Mouse (Mus musculus) heart, postnatal 0 days (tissue): ENCODE results near the gene Rpl23a. TPM values are rescaled to one million over a fixed set of nuclear protein-coding genes. Genes with fewer than 3 reads are reported as not detected.

Experiments
- ATAC-seq: fragments of 200-750 bp; cut with Nextera tagmentation; 2 replicates; pipeline ENCODE4 v1.8.0; 2017; ENCODE audit warnings: low read depth, moderate number of reproducible peaks, moderate library complexity; ENCODE audit not compliant: insufficient read depth
- DNase-seq: peaks from one replicate; pipeline ENCODE4 v3.0.0-alpha.2; 2016; ENCODE audit warnings: low spot score
- H3K27ac ChIP-seq: fragments of 300-500 bp; sonication (generic); 2 replicates; pipeline ENCODE4 v1.5.1; 2014; ENCODE audit warnings: low read depth, mild to moderate bottlenecking
- H3K27me3 ChIP-seq: fragments of 300-500 bp; sonication (generic); 2 replicates; pipeline ENCODE4 v1.6.1; 2014; ENCODE audit warnings: low read length, mixed read lengths; ENCODE audit not compliant: control insufficient read depth, insufficient read depth
- H3K36me3 ChIP-seq: fragments of 300-500 bp; sonication (generic); replicated peaks from 2 replicates; pipeline ENCODE4 v1.6.1; 2014; ENCODE audit warnings: low read length, mixed read lengths; ENCODE audit not compliant: control insufficient read depth, insufficient read depth
- H3K4me1 ChIP-seq: fragments of 300-500 bp; sonication (generic); 2 replicates; pipeline ENCODE4 v1.6.1; 2014; ENCODE audit warnings: antibody characterized with exemption; ENCODE audit not compliant: control insufficient read depth, insufficient read depth
- H3K4me2 ChIP-seq: fragments of 300-500 bp; sonication (generic); 2 replicates; pipeline ENCODE4 v1.6.1; 2014; ENCODE audit warnings: low read depth, mild to moderate bottlenecking, low read length, moderate library complexity
- H3K4me3 ChIP-seq: fragments of 300-500 bp; sonication (generic); 2 replicates; pipeline ENCODE4 v1.5.1; 2014; ENCODE audit warnings: low read depth, low read length
- H3K9ac ChIP-seq: fragments of 300-500 bp; sonication (generic); replicated peaks from 2 replicates; pipeline ENCODE4 v1.6.1; 2014; ENCODE audit warnings: low read depth, low read length, mixed read lengths
- H3K9me3 ChIP-seq: fragments of 300-500 bp; sonication (generic); replicated peaks from 2 replicates; pipeline ENCODE4 v1.6.1; 2016; ENCODE audit warnings: low read length; ENCODE audit not compliant: control insufficient read depth
- CTCF ChIP-seq: IDR thresholded peaks from 2 replicates; pipeline ENCODE4 v1.5.1; 2016; ENCODE audit warnings: antibody characterized with exemption, control low read depth, low read depth
- EP300 ChIP-seq: IDR thresholded peaks from 2 replicates; pipeline ENCODE4 v1.6.1; 2016; ENCODE audit warnings: antibody characterized with exemption, low read depth
- WGBS: fragments of 180-500 bp; shearing (Covaris S2); extraction: QIAGEN DNeasy Blood & Tissue Kit; methylation state at CpG from one replicate; pipeline ENCODE4 v1.1.7; 2014; 5-methylcytosine and 5-hydroxymethylcytosine counted together
- polyA plus RNA-seq: library from polyadenylated mRNA; unstranded; fragments of >200 nt; fragmentation: Nextera tagmentation; extraction: Ambion mirVana; gene quantifications from 2 replicates; pipeline ENCODE4 v1.2.1, GENCODE M21; 2015
- total RNA-seq: library from RNA; depleted of rRNA; stranded (reverse); fragments of >200 nt; gene quantifications from 2 replicates; pipeline ENCODE4 v1.2.3, GENCODE M21; 2014; ENCODE audit warnings: low replicate concordance

Rpl23a gene
- total and polyA plus RNA-seq, 2 experiments from 2014 or later, result 473 to 719 TPM

- H3K9me3 ChIP-seq, result no peaks in the 10 kb centered on the region
- peaks cover 29% of the 10 kb centered on the region for H3K36me3 ChIP-seq
- H3K4me3 ChIP-seq, result peak overlapping the region; percentile 94
- H3K4me2 ChIP-seq, result peak overlapping the region; percentile 83
- H3K27ac ChIP-seq, result no peak overlapping the region
- no peak for TF ChIP-seq CTCF
- ATAC-seq (no peak), DNase-seq (no peak)
- H3K27me3 ChIP-seq, result no peaks in the 10 kb centered on the region
- no peak overlapping the region for H3K9ac ChIP-seq
- 40% methylated on average over 2 of the region's 2 CpGs for WGBS
- H3K4me1 ChIP-seq, result peaks cover 17% of the 10 kb centered on the region
Observed at GRCm38 (mm10) chr11:78181830-78182357, 1.5 kb downstream of the Rpl23a start.

GRCm38 (mm10) chr11:78180081-78180761, 3.2 kb downstream of the Rpl23a start:
- ATAC-seq (no peak), DNase-seq (no peak)
- Histone ChIP-seq H3K4me1 (peaks cover 17% of the 10 kb centered on the region), H3K36me3 (peaks cover 29% of the 10 kb centered on the region), H3K9ac (no peak overlapping the region), H3K4me3 (no peak overlapping the region), H3K27me3 (no peaks in the 10 kb centered on the region), H3K4me2 (no peak overlapping the region), H3K27ac (no peak overlapping the region), H3K9me3 (no peaks in the 10 kb centered on the region)
- TF ChIP-seq CTCF (no peak), EP300 (no peak)
- WGBS, result 68% methylated on average over 6 of the region's 6 CpGs

- 32% methylated on average over 8 of the region's 8 CpGs for WGBS
- H3K27ac ChIP-seq, result no peak overlapping the region
Observed at GRCm38 (mm10) chr11:78179438-78179999, 3.9 kb downstream of the Rpl23a start.

GRCm38 (mm10) chr11:78178859-78179437, 4.4 kb downstream of the Rpl23a start:
- WGBS, result 3% methylated on average over 29 of the region's 29 CpGs
- H3K36me3 ChIP-seq, result peaks cover 29% of the 10 kb centered on the region
- ATAC-seq, result no peak
- no peaks in the 10 kb centered on the region for H3K9me3 ChIP-seq
- peak overlapping the region; percentile 63 for H3K4me3 ChIP-seq
- H3K27me3 ChIP-seq, result no peaks in the 10 kb centered on the region
- peak overlapping the region; percentile 90 for H3K27ac ChIP-seq
- TF ChIP-seq CTCF (no peak), EP300 (no peak)
- H3K4me2 ChIP-seq, result peak overlapping the region; percentile 96
- H3K9ac ChIP-seq, result peak overlapping the region; percentile 43
- peak; percentile 45 for DNase-seq
- H3K4me1 ChIP-seq, result peaks cover 16% of the 10 kb centered on the region

More at GRCm38 (mm10) chr11:78179438-78179999, 3.9 kb downstream of the Rpl23a start:
- no peak overlapping the region for H3K9ac ChIP-seq
- no peak for ATAC-seq
- peaks cover 17% of the 10 kb centered on the region for H3K4me1 ChIP-seq
- H3K36me3 ChIP-seq, result peaks cover 29% of the 10 kb centered on the region
- no peak for TF ChIP-seq CTCF
- no peak for TF ChIP-seq EP300
- DNase-seq, result no peak
- peak overlapping the region; percentile 63 for H3K4me3 ChIP-seq
- peak overlapping the region; percentile 96 for H3K4me2 ChIP-seq
- H3K27me3 ChIP-seq, result no peaks in the 10 kb centered on the region
- H3K9me3 ChIP-seq, result no peaks in the 10 kb centered on the region

GRCm38 (mm10) chr11:78177903-78178858, 5.2 kb downstream of the Rpl23a start:
- H3K4me3 ChIP-seq, result peak overlapping the region; percentile 63
- DNase-seq (peak; percentile 94), ATAC-seq (peak; percentile 86)
- H3K36me3 ChIP-seq, result peaks cover 29% of the 10 kb centered on the region
- WGBS, result under 1% methylated on average over 72 of the region's 84 CpGs
- H3K9me3 ChIP-seq, result no peaks in the 10 kb centered on the region
- TF ChIP-seq CTCF, result peak; percentile 97
- no peak for TF ChIP-seq EP300
- peak overlapping the region; percentile 96 for H3K4me2 ChIP-seq
- H3K27ac ChIP-seq, result peak overlapping the region; percentile 90
- peaks cover 13% of the 10 kb centered on the region for H3K4me1 ChIP-seq
- H3K9ac ChIP-seq, result peak overlapping the region; percentile 43
- H3K27me3 ChIP-seq, result no peaks in the 10 kb centered on the region
